In the genomic region with DNA sequence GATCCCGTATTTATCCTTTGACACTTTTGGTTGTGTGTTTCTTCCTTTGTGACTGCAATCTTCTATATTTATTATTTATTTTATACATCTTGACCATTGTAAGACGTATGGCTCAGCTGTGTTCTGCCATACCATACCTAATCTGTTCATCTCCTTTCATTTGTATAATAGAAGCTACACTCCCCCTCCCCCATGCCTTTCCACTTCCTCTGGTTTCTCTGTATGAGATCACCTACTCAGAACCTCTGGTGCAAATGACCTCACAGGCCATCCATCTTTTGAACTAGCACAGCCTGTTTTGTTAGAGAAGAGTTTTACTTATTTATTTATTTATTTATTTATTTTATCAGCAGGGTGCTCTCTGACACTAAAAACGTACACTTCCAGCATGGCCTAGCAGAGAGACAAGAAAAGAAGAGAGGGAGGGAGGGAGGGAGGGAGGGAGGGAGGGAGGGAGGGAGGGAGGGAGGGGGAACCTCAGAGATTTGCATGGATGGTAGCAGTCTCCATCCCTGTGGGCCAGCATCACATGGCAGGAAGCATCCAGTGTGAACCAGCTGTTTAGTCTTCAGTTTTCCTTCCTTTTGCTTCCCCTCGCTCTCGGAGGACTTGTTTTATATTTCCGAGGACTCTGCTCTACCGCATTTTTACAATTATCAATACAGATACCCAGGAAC, we compare ENCODE assay signal across 19 mouse cellular contexts.
A peak's percentile ranks its signal among the peaks of the same experiment; 100 is the strongest.
DNase-seq lines count a peak whose midpoint lies in the region; ATAC-seq and TF ChIP-seq lines count a peak whose summit lies in the region.
"Had no signal": no experiment of that assay in that cellular context is flagged by ENCODE, and none has a peak within 500 bp of the region (broad histone marks: within the 10 kb centered on the region; RNA-seq: fewer than 3 reads in every experiment).

No protein-coding gene starts in this region.

- no peak overlapping the region for H3K4me2 ChIP-seq in lung, postnatal 0 days (replicated peaks; ENCODE audit: low read depth, low read length)
- H3K4me2 ChIP-seq: embryonic facial prominence, embryonic 12.5 days; heart, embryonic 12.5 days; hindbrain, embryonic 15.5 days; liver, embryonic 13.5 days had no signal

- TF ChIP-seq EP300 in heart, adult 2 months (IDR thresholded peaks at IDR 0.05; ENCODE audit: insufficient read depth, low read depth, low read length) = no peak
- no peak for TF ChIP-seq EP300 in lung, postnatal 0 days (IDR thresholded peaks at IDR 0.05)

- TF ChIP-seq POLR2A in heart, adult 2 months (IDR thresholded peaks at IDR 0.05; ENCODE audit: insufficient read depth, low read depth, low read length) = no peak

- TF ChIP-seq CTCF in heart, adult 2 months (IDR thresholded peaks at IDR 0.05) = no peak
- no peak for TF ChIP-seq CTCF in lung, postnatal 0 days (IDR thresholded peaks at IDR 0.05)

- no peaks in the 10 kb centered on the region for H3K27me3 ChIP-seq in heart, embryonic 10.5 days (ENCODE audit: insufficient read depth, poor library complexity, severe bottlenecking)
- no peaks in the 10 kb centered on the region for H3K27me3 ChIP-seq in heart, adult 2 months (ENCODE audit: control insufficient read depth, insufficient read depth, low read length)
- H3K27me3 ChIP-seq in lung, postnatal 0 days (replicated peaks; ENCODE audit: insufficient read depth, low read length) = no peaks in the 10 kb centered on the region
- H3K27me3 ChIP-seq: embryonic facial prominence, embryonic 12.5 days; heart, embryonic 12.5 days; hindbrain, embryonic 15.5 days; liver, embryonic 13.5 days had no signal

- no peak overlapping the region for H3K27ac ChIP-seq in heart, embryonic 10.5 days
- no peak overlapping the region for H3K27ac ChIP-seq in heart, adult 2 months
- no peak overlapping the region for H3K27ac ChIP-seq in lung, postnatal 0 days (ENCODE audit: low read length)
- H3K27ac ChIP-seq: embryonic facial prominence, embryonic 12.5 days; hindbrain, embryonic 15.5 days; liver, embryonic 13.5 days; macrophage had no signal

- H3K9ac ChIP-seq in heart, adult 2 months (ENCODE audit: low read depth, low read length) = no peak overlapping the region
- H3K9ac ChIP-seq in lung, postnatal 0 days (replicated peaks; ENCODE audit: low read depth) = no peak overlapping the region
- H3K9ac ChIP-seq: embryonic facial prominence, embryonic 12.5 days; heart, embryonic 12.5 days; hindbrain, embryonic 15.5 days; liver, embryonic 13.5 days had no signal

- H3K4me3 ChIP-seq in heart, embryonic 10.5 days = no peak overlapping the region
- no peak overlapping the region for H3K4me3 ChIP-seq in heart, adult 2 months
- H3K4me3 ChIP-seq in lung, postnatal 0 days (ENCODE audit: low read depth, low read length) = no peak overlapping the region
- H3K4me3 ChIP-seq: embryonic facial prominence, embryonic 12.5 days; heart, embryonic 12.5 days; hindbrain, embryonic 15.5 days; liver, embryonic 13.5 days had no signal

- WGBS in heart, embryonic 10.5 days = 57% methylated on average over 7 of the region's 7 CpGs
- 61% methylated on average over 7 of the region's 7 CpGs for WGBS in heart, adult 2 months
- WGBS in lung, postnatal 0 days = 45% methylated on average over 7 of the region's 7 CpGs

- no peaks in the 10 kb centered on the region for H3K79me2 ChIP-seq in heart, adult 2 months (replicated peaks; ENCODE audit: control insufficient read depth, insufficient read depth, low read length)

- H3K9me3 ChIP-seq in heart, embryonic 10.5 days = peaks cover 7% of the 10 kb centered on the region; the same call in 1 of the 2 replicates
- no peaks in the 10 kb centered on the region for H3K9me3 ChIP-seq in lung, postnatal 0 days (ENCODE audit: low read length)
- H3K9me3 ChIP-seq: hindbrain, embryonic 15.5 days had no signal

- H3K36me3 ChIP-seq in heart, embryonic 10.5 days = no peaks in the 10 kb centered on the region
- no peaks in the 10 kb centered on the region for H3K36me3 ChIP-seq in heart, adult 2 months (ENCODE audit: control insufficient read depth, insufficient read depth, low read length)
- no peaks in the 10 kb centered on the region for H3K36me3 ChIP-seq in lung, postnatal 0 days (ENCODE audit: insufficient read depth, low read length)
- H3K36me3 ChIP-seq: embryonic facial prominence, embryonic 12.5 days; liver, embryonic 13.5 days had no signal

- DNase-seq in heart, embryonic 10.5 days (ENCODE audit: low spot score) = peak; percentile 38
- DNase-seq in heart, adult 2 months = no peak
- peak; percentile 18 for DNase-seq in lung, postnatal 0 days (ENCODE audit: low spot score)
- DNase-seq in lung, postnatal 4 days = no peak
- peak; percentile 26 for DNase-seq in retina, embryonic 14.5 days (ENCODE audit: low spot score)
- DNase-seq in retina, postnatal 1 day = no peak
- DNase-seq in kidney, postnatal 36 days = no peak
- DNase-seq: adrenal gland, postnatal 10 days; cerebellum, adult 2 months; cerebellum, postnatal 25 days; heart, postnatal 14 days; kidney, adult 11 months; layer of hippocampus, adult 9-11 months; liver, embryonic 13.5 days; lung, adult 2 months had no signal

- intact Hi-C loops in heart, adult 2 months (cut with DNase I) = no loop called here

- ATAC-seq in lung, postnatal 0 days = no peak

- H3K4me1 ChIP-seq in heart, embryonic 10.5 days = peaks cover 11% of the 10 kb centered on the region
- H3K4me1 ChIP-seq in heart, adult 2 months (ENCODE audit: control insufficient read depth, insufficient read depth, low read length) = no peaks in the 10 kb centered on the region
- no peaks in the 10 kb centered on the region for H3K4me1 ChIP-seq in lung, postnatal 0 days (ENCODE audit: insufficient read depth, low read depth, low read length)
- H3K4me1 ChIP-seq: embryonic facial prominence, embryonic 12.5 days; liver, embryonic 13.5 days had no signal

Comparison
In these comparisons a context has a peak if more than half of its experiments do, and no peak if none do; other contexts are left out.
1. DNase-seq: peak in heart, embryonic 10.5 days (single experiment), lung, postnatal 0 days (single experiment) and retina, embryonic 14.5 days (single experiment); none in heart, adult 2 months (0 of 2), lung, postnatal 4 days (0 of 2), retina, postnatal 1 day (single experiment) and kidney, postnatal 36 days (0 of 2).